Mouse (Mus musculus) left cerebral cortex, postnatal 36 days (tissue): ENCODE results near the gene BC051019. TPM values are rescaled to one million over a fixed set of nuclear protein-coding genes. Genes with fewer than 3 reads are reported as not detected.

ENCODE experiments used
- DNase-seq, 2 experiments: peaks; one replicate each; pipeline ENCODE4 v3.0.0; 2021 to 2022; ENCODE audit warnings: low spot score in 2 of 2, mixed read lengths in 1 of 2
- intact Hi-C: fragments of 180-260 bp; cut with DNase I; formaldehyde crosslinking; loops from one replicate; pipeline ENCODE4 v1.15.1; 2025
- total RNA-seq, 2 experiments: library from RNA; stranded (reverse); gene quantifications; 2 replicates each; pipeline ENCODE4 v1.2.3; 2021

Gene BC051019
- total RNA-seq, 2 experiments from 2014 or later, result not detected

DNA sequence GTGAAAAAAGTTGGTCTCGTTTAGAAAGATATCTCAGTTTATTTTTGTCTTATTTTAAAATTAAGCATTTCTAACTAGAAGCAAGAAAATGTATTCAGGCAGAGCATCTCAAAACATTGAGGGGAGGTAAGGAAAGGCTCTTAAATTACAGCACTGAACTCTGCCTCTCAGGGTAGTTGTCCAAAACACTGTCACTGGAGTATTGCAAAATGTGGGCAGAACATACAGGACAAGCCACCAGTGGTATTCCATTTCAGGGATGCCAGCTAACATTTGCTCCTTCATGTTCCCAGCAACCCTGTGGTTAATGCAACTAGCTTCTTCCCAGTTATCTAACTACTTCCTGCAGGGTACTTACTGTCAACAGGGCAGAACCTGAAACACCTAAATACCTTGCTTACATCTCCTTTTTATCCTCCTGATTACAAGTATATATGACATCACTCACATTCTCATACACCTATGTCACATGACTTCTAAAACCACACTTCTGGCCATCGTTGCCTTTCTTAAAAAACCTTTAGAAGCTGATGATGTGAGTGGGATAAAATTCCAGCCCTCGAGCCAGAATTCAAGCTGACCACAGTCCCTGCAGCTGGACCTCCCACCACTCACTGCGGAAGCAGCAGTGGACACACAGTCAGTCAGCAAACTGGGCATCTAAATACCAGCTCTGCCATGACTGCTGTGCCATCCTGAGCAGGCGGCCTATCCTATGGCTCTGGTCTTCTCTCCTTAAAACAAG is 54.1 kb downstream of the BC051019 start:
- DNase-seq, result no peak
- intact Hi-C loops, result loop anchor here (5.0 kb wide), 1 partner anchor 52 kb away; no protein-coding TSS in a partner anchor

DNA sequence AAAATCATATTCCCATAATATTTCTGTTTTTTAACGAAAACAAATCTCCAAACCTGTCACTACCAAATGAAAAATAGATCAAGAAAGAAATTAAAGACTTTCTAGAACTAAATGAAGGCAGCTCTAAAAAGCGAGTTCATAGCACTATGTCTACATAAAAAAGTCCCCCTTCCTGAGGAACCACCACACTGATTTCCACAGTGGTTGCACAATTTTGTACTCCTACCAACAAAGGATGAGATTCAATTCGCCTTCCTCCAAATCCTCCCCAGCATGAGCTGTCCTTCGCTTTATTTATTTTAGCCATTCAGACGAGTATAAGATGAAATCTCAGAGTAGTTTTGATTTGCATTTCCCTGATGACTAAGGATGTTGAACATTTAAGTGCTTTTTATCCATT is 57.0 kb downstream of the BC051019 start:
- no peak for DNase-seq
- intact Hi-C loops, result no loop called here

DNA sequence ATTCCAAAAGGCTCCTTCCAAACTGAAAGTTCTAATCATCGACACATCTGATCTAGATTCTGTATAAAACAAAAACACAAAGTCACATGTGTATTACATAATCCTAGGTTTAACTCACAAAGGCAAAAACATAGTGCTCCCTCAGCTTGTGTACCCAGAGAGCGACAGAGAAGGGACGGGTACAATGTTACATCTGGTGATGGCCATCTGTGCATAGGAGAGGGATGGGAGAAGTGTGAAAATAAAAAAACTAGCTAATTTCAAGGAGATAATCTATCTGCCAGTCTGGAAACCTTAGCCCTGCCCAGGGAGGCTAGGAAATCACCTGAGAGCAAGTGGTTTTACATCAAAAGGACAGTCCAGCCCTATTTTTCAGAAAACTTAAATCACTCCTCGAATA is 61.0 kb downstream of the BC051019 start:
- intact Hi-C loops, result no loop called here
- DNase-seq, result no peak

Other genes starting within 250 kb of the BC051019 start
- 10 to 100 TPM; 18.0 to 19.4 TPM for gene Trim66, start 215.7 kb downstream of the BC051019 start, total RNA-seq
- 100 to 1,000 TPM; 130 to 132 TPM for gene Rpl27a, start 204.7 kb downstream of the BC051019 start, total RNA-seq
- 10 to 100 TPM; 12.8 to 23.4 TPM for gene St5, start 20.2 kb downstream of the BC051019 start, total RNA-seq
- 1 to 10 TPM; 5.2 to 5.7 TPM for gene Akip1, start 20.2 kb downstream of the BC051019 start, total RNA-seq
- not detected for gene Ascl3, start 7.9 kb upstream of the BC051019 start, total RNA-seq
- gene Tmem9b, start 29.0 kb upstream of the BC051019 start, total RNA-seq, result 10 to 100 TPM; 87.6 to 95.3 TPM
- 10 to 100 TPM; 83.4 to 98.3 TPM for gene Nrip3, start 58.2 kb upstream of the BC051019 start, total RNA-seq
- 1 to 10 TPM in 1 of 2 experiments, under 1 TPM in 1; 0.94 to 1.2 TPM for gene Scube2, start 141.8 kb upstream of the BC051019 start, total RNA-seq
- gene Dennd5a, start 236.6 kb upstream of the BC051019 start, total RNA-seq, result 100 to 1,000 TPM; 228 to 243 TPM